9 mouse cellular contexts compared by ENCODE assay signal in the genomic region with DNA sequence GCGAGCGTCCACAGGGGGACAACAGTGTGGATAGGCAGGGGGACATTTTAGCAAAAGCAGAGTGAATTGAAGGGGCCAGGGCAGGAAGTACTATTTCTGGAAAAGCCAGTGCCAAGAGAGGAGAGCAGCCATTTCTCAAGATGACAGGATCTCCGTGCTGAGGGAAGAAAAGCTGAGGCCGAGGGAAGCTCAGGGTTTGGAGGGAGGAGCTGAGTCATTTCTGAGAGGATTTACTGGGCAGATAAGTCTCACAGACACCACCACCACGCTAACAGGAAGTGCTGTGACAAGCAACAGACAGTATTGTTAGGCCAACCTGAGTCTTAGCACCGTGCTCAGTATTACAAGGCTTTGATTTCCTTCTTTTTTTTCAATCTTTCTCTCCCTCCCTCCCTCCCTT.
DNase-seq lines count a peak whose midpoint lies in the region; ATAC-seq lines count a peak whose summit lies in the region.
"Had no signal": no experiment of that assay in that cellular context is flagged by ENCODE, and none has a peak within 500 bp of the region (broad histone marks: within the 10 kb centered on the region; RNA-seq: fewer than 3 reads in every experiment).

No protein-coding gene starts in this region.

- no peak overlapping the region for H3K4me3 ChIP-seq in heart, embryonic 15.5 days
- H3K4me3 ChIP-seq in intestine, embryonic 14.5 days (ENCODE audit: low read depth, low read length), result no peak overlapping the region

- H3K27me3 ChIP-seq in heart, embryonic 15.5 days, result no peaks in the 10 kb centered on the region
- no peaks in the 10 kb centered on the region for H3K27me3 ChIP-seq in intestine, embryonic 14.5 days (replicated peaks; ENCODE audit: control insufficient read depth, insufficient read depth, low read length)

- H3K4me2 ChIP-seq in heart, embryonic 15.5 days, result no peak overlapping the region
- H3K4me2 ChIP-seq in intestine, embryonic 14.5 days (ENCODE audit: low read length), result 0 out of 2 replicates have a peak overlapping the region, but pooled peaks have one; percentile 1

- H3K9ac ChIP-seq in heart, embryonic 15.5 days, result no peak overlapping the region
- H3K9ac ChIP-seq in intestine, embryonic 14.5 days (ENCODE audit: low read length), result no peak overlapping the region

- no peak; the same call in 1 of the 2 replicates for ATAC-seq in heart, embryonic 15.5 days (replicated peaks; ENCODE audit: insufficient number of reproducible peaks, insufficient read depth, low FRiP score, low read depth)
- ATAC-seq in intestine, embryonic 14.5 days (replicated peaks; ENCODE audit: low FRiP score, low TSS enrichment, low read depth), result peak; percentile 61
- peak; percentile 63 for ATAC-seq in megakaryocyte-erythroid progenitor cell, adult 5-6 weeks (replicated peaks; ENCODE audit: low FRiP score, low TSS enrichment, poor library complexity, severe bottlenecking)

- peaks cover 23% of the 10 kb centered on the region for H3K4me1 ChIP-seq in heart, embryonic 15.5 days (replicated peaks)
- peaks cover 27% of the 10 kb centered on the region for H3K4me1 ChIP-seq in intestine, embryonic 14.5 days (replicated peaks; ENCODE audit: control insufficient read depth, insufficient read depth, low read length)

- DNase-seq in heart, adult 8-10 months (ENCODE audit: low spot score), result no peak
- peak; percentile 48 for DNase-seq in adrenal gland, adult 8-10 months
- DNase-seq in intestine, embryonic 14.5 days (ENCODE audit: low spot score), result peak; percentile 68
- no peak for DNase-seq in ovary, postnatal 14 days (ENCODE audit: low spot score)
- DNase-seq in thymus, postnatal 25 days, result no peak
- DNase-seq in layer of hippocampus, adult 8-10 months (ENCODE audit: low spot score in 2 of 2), result no peak
- DNase-seq: right cerebral cortex, postnatal 25 days had no signal

- peaks cover 5% of the 10 kb centered on the region; the same call in 1 of the 2 replicates for H3K36me3 ChIP-seq in heart, embryonic 15.5 days
- peaks cover 10% of the 10 kb centered on the region; the same call in 1 of the 2 replicates for H3K36me3 ChIP-seq in intestine, embryonic 14.5 days (ENCODE audit: control insufficient read depth, insufficient read depth, low read length)

- 28% methylated on average over 6 of the region's 6 CpGs for WGBS in heart, embryonic 15.5 days
- 14% methylated on average over 6 of the region's 6 CpGs for WGBS in intestine, embryonic 14.5 days

- H3K9me3 ChIP-seq in heart, embryonic 15.5 days (replicated peaks), result no peaks in the 10 kb centered on the region
- peaks cover 4% of the 10 kb centered on the region; the same call in 1 of the 2 replicates for H3K9me3 ChIP-seq in intestine, embryonic 14.5 days (ENCODE audit: control insufficient read depth, low read length)

- H3K27ac ChIP-seq in heart, embryonic 15.5 days, result peak overlapping the region; percentile 70
- peak overlapping the region; percentile 63 for H3K27ac ChIP-seq in intestine, embryonic 14.5 days (ENCODE audit: low read depth)

Comparison
In these comparisons a context has a peak if more than half of its experiments do, and no peak if none do; other contexts are left out.
1. DNase-seq: peak in adrenal gland, adult 8-10 months (single experiment) and intestine, embryonic 14.5 days (single experiment); none in heart, adult 8-10 months (single experiment), ovary, postnatal 14 days (single experiment), thymus, postnatal 25 days (single experiment) and layer of hippocampus, adult 8-10 months (0 of 2).